Mouse (Mus musculus) bone marrow macrophage, adult 2 months (primary cell): ENCODE measurements around the gene Socs3.

Experiments used
- CTCF ChIP-seq: IDR thresholded peaks from 2 replicates; pipeline ENCODE4 v1.5.1; 2012; ENCODE audit warnings: low read depth, mild to moderate bottlenecking, low read length, moderate library complexity
- POLR2A ChIP-seq: IDR thresholded peaks from 2 replicates; pipeline ENCODE4 v1.6.1; 2012; ENCODE audit warnings: mild to moderate bottlenecking, low read depth, low read length, borderline replicate concordance

DNA sequence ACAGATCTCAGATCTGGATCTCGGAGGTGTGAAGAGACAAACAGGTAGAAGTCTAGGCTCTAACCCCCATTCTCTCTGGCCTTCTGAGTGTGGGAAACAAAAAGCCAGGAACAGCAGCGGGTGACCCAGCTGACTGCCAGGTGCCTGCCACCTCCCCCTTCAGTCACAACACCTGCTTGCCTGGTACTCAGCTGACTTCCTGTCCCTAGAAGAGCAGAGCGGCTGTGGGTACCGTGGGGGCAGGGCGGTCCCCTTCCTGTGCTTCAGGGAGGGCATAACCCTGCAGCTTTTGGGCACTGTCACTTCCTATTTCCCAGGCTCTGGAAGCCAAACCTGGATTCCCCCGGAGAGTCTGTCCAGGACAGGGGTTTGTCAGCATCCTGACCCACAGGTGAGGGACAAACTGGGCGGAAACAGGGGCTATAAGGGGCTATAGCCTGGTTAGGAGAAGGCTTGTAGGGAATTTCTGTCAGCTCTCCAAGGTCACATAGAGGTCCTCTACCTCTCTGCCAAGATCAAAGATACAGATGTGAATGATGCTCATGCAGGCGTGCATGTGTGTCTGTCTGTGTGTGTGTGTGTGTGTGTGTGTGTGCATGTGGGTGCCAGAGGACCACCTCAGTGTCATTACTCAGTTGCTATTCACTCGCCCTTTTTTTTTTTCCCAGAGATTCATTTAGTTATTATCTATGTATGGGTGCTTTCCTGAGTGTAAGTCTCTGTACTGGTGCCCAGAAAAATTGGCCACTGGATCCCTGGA, 17.5 kb downstream of the Socs3 start:
- TF ChIP-seq CTCF = no peak
- no peak for TF ChIP-seq POLR2A
